Mouse (Mus musculus) neutrophil, adult 59 days (primary cell): ENCODE measurements around the gene Gemin5. TPM values are rescaled to one million over a fixed set of nuclear protein-coding genes. Genes with fewer than 3 reads are reported as not detected.

Experiments used
- total RNA-seq, 2 experiments: library from RNA; stranded (reverse); gene quantifications; 1 replicate in 1 of 2; 2 replicates in 1 of 2; pipeline ENCODE4 v1.2.4; 2023

Gemin5 gene
- 1 to 10 TPM; 7.3 to 8.3 TPM for total RNA-seq

GRCm38 (mm10) chr11:58168167-58168915, at the start of gene Gemin5:
Gene Gemin5, minus strand, starts transcription at chr11:58168539.

GRCm38 (mm10) chr11:58199229-58200037, 31.1 kb upstream of the Gemin5 start, which contains the start of the genes Igtp and Irgm2:
Gene Igtp, plus strand, starts transcription at chr11:58199556.
Gene Irgm2, plus strand, starts transcription at chr11:58199618.

GRCm38 (mm10) chr11:58171459-58172091, 3.2 kb upstream of the Gemin5 start, which contains the start of gene Mrpl22:
Gene Mrpl22, plus strand, starts transcription at chr11:58171661.

GRCm38 (mm10) chr11:58103697-58104306, 64.5 kb downstream of the Gemin5 start, which contains the start of gene Cnot8:
Gene Cnot8, plus strand, starts transcription at chr11:58104153.

GRCm38 (mm10) chr11:58093021-58093528, 75.3 kb downstream of the Gemin5 start, which contains the start of gene Gm12248:
Gene Gm12248, minus strand, starts transcription at chr11:58093134.

Other genes with a start within 250 kb of the Gemin5 start
- 10 to 100 TPM; 53.0 to 57.9 TPM for gene Larp1, start 159.5 kb downstream of the Gemin5 start, total RNA-seq
- not detected for gene Gm12248, start 75.4 kb downstream of the Gemin5 start, total RNA-seq
- gene Cnot8, start 64.4 kb downstream of the Gemin5 start, total RNA-seq: 10 to 100 TPM; 40.6 to 40.8 TPM
- gene Mrpl22, start 3.1 kb upstream of the Gemin5 start, total RNA-seq: 10 to 100 TPM; 17.1 to 21.2 TPM
- 1 to 10 TPM; 9.8 TPM for gene Igtp, start 31.0 kb upstream of the Gemin5 start, total RNA-seq
- 1 to 10 TPM; 6.6 to 7.5 TPM for gene Irgm2, start 31.1 kb upstream of the Gemin5 start, total RNA-seq
- gene 4930438A08Rik, start 106.3 kb upstream of the Gemin5 start, total RNA-seq: 10 to 100 TPM; 78.3 to 95.3 TPM
- 10 to 100 TPM; 10.7 to 13.9 TPM for gene Zfp692, start 138.5 kb upstream of the Gemin5 start, total RNA-seq
- 10 to 100 TPM; 21.6 to 22.7 TPM for gene Zfp672, start 161.8 kb upstream of the Gemin5 start, total RNA-seq
- gene Sh3bp5l, start 162.2 kb upstream of the Gemin5 start, total RNA-seq: 10 to 100 TPM; 28.1 to 32.3 TPM
- not detected for gene Lypd8, start 210.5 kb upstream of the Gemin5 start, total RNA-seq